Mouse (Mus musculus): ENCODE measurements around the gene Cacna1h. TPM values are rescaled to one million over a fixed set of nuclear protein-coding genes. Genes with fewer than 3 reads are reported as not detected.

The Cacna1h gene
- 9.7 and 13.3 TPM in 2 replicates for polyA plus RNA-seq (2014; fragmentation: Nextera tagmentation; extraction: Ambion mirVana)

DNA sequence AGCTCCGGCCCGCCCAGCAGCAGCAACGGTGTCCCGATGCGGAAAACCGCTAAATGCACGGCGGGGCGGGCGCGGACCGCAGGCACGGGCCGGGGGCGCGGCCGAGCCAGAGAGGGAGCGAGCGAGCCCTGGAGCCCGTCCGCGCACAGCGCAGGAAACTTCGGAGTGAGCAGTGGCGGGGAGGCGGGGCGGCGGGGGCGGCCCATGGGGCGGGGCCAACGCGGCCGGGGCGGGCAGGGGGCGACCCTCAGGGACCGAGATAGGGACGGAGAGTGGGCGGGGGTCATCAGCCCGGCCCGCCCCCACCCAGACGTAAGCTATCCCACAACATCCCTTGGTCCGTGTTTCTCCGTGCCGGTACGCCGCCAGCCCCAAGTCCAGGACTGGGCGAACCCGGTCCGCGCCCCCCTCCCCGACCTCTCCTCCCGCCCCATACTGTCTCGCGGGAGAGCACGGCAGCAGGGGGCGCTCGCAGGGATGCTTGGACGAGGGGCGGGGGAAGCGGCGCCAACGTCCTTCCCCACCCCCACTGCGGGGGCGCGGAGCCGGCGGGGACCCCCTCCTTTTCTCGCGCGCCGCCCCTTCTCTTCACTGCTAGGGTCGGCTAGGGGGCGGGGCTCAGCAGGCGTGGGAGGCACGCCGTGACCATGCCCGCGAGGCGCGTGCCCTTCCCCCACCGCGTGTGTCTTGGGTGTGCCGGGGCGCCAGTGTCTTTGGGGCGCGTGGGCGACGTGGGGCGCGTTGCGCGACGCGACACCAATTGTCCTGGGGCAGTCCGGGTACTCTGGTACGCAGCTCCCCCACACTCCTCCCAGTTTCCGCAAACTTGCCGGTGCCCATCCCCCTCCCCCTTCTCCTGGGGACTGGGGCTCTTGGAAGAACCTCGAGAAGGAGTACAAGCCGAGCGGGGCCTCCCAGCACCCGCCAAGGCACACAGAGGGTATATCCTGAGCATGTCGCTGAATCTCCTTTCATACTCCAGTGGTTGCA is at the start of gene Cacna1h:
Gene Cacna1h (minus strand): TSS at position 167 of the 990 bp plus-strand sequence.
- 0% methylated on average over 61 of the region's 103 CpGs for WGBS
- peaks cover 4% of the 10 kb centered on the region for H3K4me1 ChIP-seq (ENCODE audit: control insufficient read depth, insufficient read depth, low read length)

DNA sequence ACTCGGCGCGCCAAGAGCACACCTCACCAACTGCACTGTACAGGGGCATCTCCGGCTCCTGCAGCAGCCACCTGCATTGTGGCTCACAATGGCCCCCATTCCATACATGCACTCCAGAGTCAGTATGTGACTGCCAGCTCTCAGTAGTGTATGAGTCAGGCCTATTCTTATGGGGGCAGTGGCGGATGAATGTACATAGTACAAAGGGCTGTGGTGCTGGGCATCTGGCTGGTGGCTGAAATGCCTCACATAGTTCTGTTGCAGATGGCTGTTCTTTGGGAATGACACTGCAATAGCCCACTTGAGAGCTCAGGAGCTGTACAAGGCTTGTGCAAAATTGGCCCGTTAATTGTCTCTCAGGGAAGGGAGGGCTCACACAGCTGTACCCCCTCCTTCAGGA is 48.5 kb upstream of the Cacna1h start:
- Histone ChIP-seq H3K27ac (ENCODE audit: low read depth, low read length) (no peak overlapping the region), H3K4me2 (ENCODE audit: low read depth) (no peak overlapping the region), H3K9ac (ENCODE audit: low read length) (no peak overlapping the region), H3K36me3 (ENCODE audit: control insufficient read depth, insufficient read depth, low read length) (no peaks in the 10 kb centered on the region), H3K9me3 (ENCODE audit: control insufficient read depth, low read length) (no peaks in the 10 kb centered on the region), H3K27me3 (ENCODE audit: control insufficient read depth, insufficient read depth, low read length) (no peaks in the 10 kb centered on the region), H3K4me3 (ENCODE audit: low read depth, low read length) (no peak overlapping the region), H3K4me1 (ENCODE audit: control insufficient read depth, insufficient read depth, low read length) (no peaks in the 10 kb centered on the region)
- ATAC-seq (ENCODE audit: insufficient read depth, low FRiP score, low TSS enrichment) (no peak), DNase-seq (ENCODE audit: low spot score) (no peak)
- WGBS, result 86% methylated on average over 6 of the region's 6 CpGs

More for the DNA sequence above, at the start of gene Cacna1h:
- no peaks in the 10 kb centered on the region for H3K9me3 ChIP-seq (ENCODE audit: control insufficient read depth, low read length)
- H3K4me2 ChIP-seq (ENCODE audit: low read depth), result peak within 1 kb of the TSS; percentile 97
- peaks cover 17% of the 10 kb centered on the region for H3K27me3 ChIP-seq (ENCODE audit: control insufficient read depth, insufficient read depth, low read length)
- H3K4me3 ChIP-seq (ENCODE audit: low read depth, low read length), result peak within 1 kb of the TSS; percentile 74
- ATAC-seq (ENCODE audit: insufficient read depth, low FRiP score, low TSS enrichment) (peak; percentile 85), DNase-seq (ENCODE audit: low spot score) (peak; percentile 87)
- H3K36me3 ChIP-seq (ENCODE audit: control insufficient read depth, insufficient read depth, low read length), result no peaks in the 10 kb centered on the region
- peak within 1 kb of the TSS; percentile 89 for H3K9ac ChIP-seq (ENCODE audit: low read length)
- H3K27ac ChIP-seq (ENCODE audit: low read depth, low read length), result peak within 1 kb of the TSS; percentile 67

DNA sequence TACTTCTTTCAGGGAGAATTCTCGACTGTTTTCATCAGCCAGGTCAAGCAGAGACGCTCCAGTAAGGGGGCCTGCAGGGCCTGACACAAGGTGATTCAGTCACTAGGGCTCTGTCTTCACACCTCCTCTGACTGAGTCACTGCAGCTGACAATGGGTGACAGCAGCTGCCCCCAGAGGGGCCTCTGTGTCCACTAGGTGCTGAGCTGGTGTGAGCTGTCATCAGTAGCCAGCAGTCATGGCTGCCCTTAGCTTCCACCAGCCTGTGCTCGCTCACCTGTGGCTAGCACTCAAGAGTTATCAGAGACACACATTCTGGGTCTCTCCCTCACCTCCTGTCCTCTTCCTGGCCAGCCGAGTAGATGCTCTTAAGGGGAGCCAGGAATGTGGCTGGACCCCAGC is 47.2 kb upstream of the Cacna1h start:
- H3K27ac ChIP-seq (ENCODE audit: low read depth, low read length), result no peak overlapping the region
- H3K9me3 ChIP-seq (ENCODE audit: control insufficient read depth, low read length), result no peaks in the 10 kb centered on the region
- H3K4me3 ChIP-seq (ENCODE audit: low read depth, low read length), result no peak overlapping the region
- H3K27me3 ChIP-seq (ENCODE audit: control insufficient read depth, insufficient read depth, low read length), result 0 out of 2 replicates have a peak, but pooled peaks cover 3% of the 10 kb centered on the region
- no peak for ATAC-seq (ENCODE audit: insufficient read depth, low FRiP score, low TSS enrichment)
- 59% methylated on average over 4 of the region's 4 CpGs for WGBS
- no peak for DNase-seq (ENCODE audit: low spot score)
- no peak overlapping the region for H3K4me2 ChIP-seq (ENCODE audit: low read depth)
- no peak overlapping the region for H3K9ac ChIP-seq (ENCODE audit: low read length)
- H3K36me3 ChIP-seq (ENCODE audit: control insufficient read depth, insufficient read depth, low read length), result no peaks in the 10 kb centered on the region
- H3K4me1 ChIP-seq (ENCODE audit: control insufficient read depth, insufficient read depth, low read length), result no peaks in the 10 kb centered on the region

DNA sequence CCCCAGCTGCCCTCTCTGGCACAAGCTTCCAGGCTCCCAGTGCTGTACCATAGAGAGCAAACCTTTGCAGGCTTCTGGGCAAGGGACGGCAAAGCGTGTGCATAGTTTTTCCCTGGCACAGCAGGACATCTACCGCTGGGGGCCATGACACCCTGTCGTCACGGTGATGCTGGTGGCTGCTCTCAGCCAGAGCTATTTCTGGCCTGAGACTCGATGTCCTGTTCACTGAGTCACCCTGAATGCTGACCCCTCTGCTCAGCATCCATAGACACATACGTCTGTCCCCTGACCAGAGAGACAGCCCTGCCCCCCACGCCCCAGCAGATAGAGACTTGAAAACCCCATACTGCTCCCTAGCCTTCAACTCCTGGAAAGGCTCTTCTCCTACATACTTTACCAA is 46.6 kb upstream of the Cacna1h start:
- no peaks in the 10 kb centered on the region for H3K9me3 ChIP-seq (ENCODE audit: control insufficient read depth, low read length)
- no peak overlapping the region for H3K4me2 ChIP-seq (ENCODE audit: low read depth)
- no peak overlapping the region for H3K9ac ChIP-seq (ENCODE audit: low read length)
- no peaks in the 10 kb centered on the region for H3K4me1 ChIP-seq (ENCODE audit: control insufficient read depth, insufficient read depth, low read length)
- 46% methylated on average over 8 of the region's 8 CpGs for WGBS
- ATAC-seq (ENCODE audit: insufficient read depth, low FRiP score, low TSS enrichment) (no peak), DNase-seq (ENCODE audit: low spot score) (no peak)
- H3K4me3 ChIP-seq (ENCODE audit: low read depth, low read length), result no peak overlapping the region
- H3K27me3 ChIP-seq (ENCODE audit: control insufficient read depth, insufficient read depth, low read length), result 0 out of 2 replicates have a peak, but pooled peaks cover 3% of the 10 kb centered on the region
- H3K27ac ChIP-seq (ENCODE audit: low read depth, low read length), result no peak overlapping the region
- H3K36me3 ChIP-seq (ENCODE audit: control insufficient read depth, insufficient read depth, low read length), result no peaks in the 10 kb centered on the region

DNA sequence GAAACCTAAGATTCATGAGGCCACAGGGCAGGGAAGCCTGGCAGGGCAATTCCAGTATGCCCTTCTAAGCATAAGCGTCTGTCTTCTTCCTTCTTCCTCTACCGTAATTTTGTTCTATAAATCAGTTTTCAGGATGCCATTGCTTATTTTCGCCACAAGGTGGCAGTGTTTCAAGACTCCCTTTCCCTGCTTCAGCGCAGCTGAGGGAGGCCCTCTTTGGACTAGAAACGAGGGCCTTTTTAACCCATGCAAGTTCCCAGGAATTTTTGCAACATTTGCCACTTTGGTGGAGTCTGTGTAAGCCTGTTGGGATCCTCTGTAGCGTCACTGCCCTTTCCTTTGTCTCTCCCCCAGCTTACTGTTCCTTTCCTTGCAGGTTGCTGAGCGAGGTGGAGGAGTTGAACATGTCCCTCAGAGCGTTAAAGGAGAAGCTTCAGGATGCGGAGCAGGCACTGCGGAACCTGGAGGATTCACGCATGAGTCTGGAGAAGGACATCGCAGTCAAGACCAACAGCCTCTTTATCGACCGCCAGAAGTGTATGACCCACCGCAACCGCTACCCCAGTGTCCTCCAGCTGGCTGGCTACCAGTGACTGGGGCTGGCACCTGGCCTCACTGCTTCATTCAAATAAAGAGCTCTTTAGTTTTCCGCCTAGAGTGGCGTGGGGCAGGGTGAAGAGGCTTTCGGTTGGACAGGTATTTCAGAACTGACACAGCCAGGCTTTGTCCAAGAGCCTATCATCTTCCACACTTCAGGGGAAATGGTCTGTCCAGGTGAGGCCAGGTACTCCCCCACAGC is 42.6 kb upstream of the Cacna1h start:
- 44% methylated on average over 19 of the region's 19 CpGs for WGBS
- no peak overlapping the region for H3K4me3 ChIP-seq (ENCODE audit: low read depth, low read length)
- no peak for ATAC-seq (ENCODE audit: insufficient read depth, low FRiP score, low TSS enrichment)
- H3K4me1 ChIP-seq (ENCODE audit: control insufficient read depth, insufficient read depth, low read length), result no peaks in the 10 kb centered on the region
- 0 out of 2 replicates have a peak, but pooled peaks cover 8% of the 10 kb centered on the region for H3K27me3 ChIP-seq (ENCODE audit: control insufficient read depth, insufficient read depth, low read length)
- no peak overlapping the region for H3K9ac ChIP-seq (ENCODE audit: low read length)
- H3K36me3 ChIP-seq (ENCODE audit: control insufficient read depth, insufficient read depth, low read length), result no peaks in the 10 kb centered on the region
- peak; percentile 68 for DNase-seq (ENCODE audit: low spot score)
- no peaks in the 10 kb centered on the region for H3K9me3 ChIP-seq (ENCODE audit: control insufficient read depth, low read length)
- no peak overlapping the region for H3K27ac ChIP-seq (ENCODE audit: low read depth, low read length)
- H3K4me2 ChIP-seq (ENCODE audit: low read depth), result no peak overlapping the region

DNA sequence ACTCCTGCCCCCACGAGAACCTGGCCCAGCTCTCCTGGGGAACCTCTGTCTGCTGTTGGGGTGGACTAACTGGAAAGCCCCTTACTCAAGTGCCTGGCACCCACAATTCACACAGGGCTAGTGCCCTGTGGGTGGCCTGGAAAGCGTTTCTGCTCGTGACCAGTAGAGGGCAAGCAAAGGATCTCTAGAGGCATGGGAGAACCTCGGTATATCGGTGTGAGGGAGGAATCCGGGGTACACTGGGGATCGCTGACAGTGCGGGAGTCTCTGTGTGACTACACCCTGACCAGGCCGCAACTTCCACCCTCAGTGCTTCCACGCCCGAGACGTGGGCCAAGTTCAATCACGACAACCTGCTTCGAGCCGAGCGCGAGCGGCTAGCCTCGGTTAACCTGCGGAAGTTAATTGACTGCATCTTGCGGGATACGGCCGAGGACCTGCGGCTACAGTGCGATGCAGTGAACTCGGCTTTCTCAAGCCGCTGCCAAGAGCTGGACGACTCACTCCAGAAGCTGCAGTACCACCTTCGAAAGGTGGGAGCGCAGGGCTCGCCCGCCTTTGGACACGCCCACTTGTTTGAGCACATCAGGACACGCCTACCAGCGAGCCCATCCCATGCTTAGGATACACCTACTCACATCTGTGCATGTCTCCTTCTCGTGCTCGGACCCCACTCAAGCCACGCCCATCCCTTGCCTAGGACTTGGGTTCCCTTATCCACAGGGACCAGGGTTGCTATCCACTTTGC is 40.9 kb upstream of the Cacna1h start:
- Histone ChIP-seq H3K4me1 (ENCODE audit: control insufficient read depth, insufficient read depth, low read length) (no peaks in the 10 kb centered on the region), H3K9ac (ENCODE audit: low read length) (peak overlapping the region; percentile 36; the same call in 1 of the 2 replicates), H3K27me3 (ENCODE audit: control insufficient read depth, insufficient read depth, low read length) (0 out of 2 replicates have a peak, but pooled peaks cover 8% of the 10 kb centered on the region), H3K27ac (ENCODE audit: low read depth, low read length) (no peak overlapping the region), H3K36me3 (ENCODE audit: control insufficient read depth, insufficient read depth, low read length) (no peaks in the 10 kb centered on the region), H3K9me3 (ENCODE audit: control insufficient read depth, low read length) (no peaks in the 10 kb centered on the region), H3K4me3 (ENCODE audit: low read depth, low read length) (peak overlapping the region; percentile 20), H3K4me2 (ENCODE audit: low read depth) (peak overlapping the region; percentile 66)
- WGBS, result 3% methylated on average over 38 of the region's 38 CpGs
- ATAC-seq (ENCODE audit: insufficient read depth, low FRiP score, low TSS enrichment) (peak; percentile 67; the same call in 1 of the 2 replicates), DNase-seq (ENCODE audit: low spot score) (peak; percentile 78)

DNA sequence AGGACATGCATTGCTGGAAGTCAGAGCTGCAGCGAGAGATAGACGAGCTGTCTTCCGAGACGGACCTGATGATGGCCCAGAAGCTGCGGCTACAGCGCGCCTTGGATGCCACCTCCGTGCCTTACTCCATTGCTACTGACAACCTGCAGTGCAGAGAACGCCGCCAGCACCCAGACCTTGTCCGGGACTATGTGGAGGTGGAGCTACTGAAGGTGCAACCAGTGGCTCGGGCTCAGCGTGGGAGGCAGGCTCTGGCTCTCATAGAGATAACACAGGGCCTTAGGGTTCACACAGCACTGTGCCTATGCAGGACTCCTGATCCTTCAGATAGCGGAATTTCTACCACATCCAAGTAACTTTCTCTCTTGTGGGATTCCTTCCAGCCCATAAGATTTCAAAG is 38.5 kb upstream of the Cacna1h start:
- DNase-seq (ENCODE audit: low spot score) (no peak), ATAC-seq (ENCODE audit: insufficient read depth, low FRiP score, low TSS enrichment) (no peak)
- H3K4me2 ChIP-seq (ENCODE audit: low read depth), result no peak overlapping the region
- WGBS, result 58% methylated on average over 14 of the region's 14 CpGs
- H3K9ac ChIP-seq (ENCODE audit: low read length), result no peak overlapping the region
- H3K27ac ChIP-seq (ENCODE audit: low read depth, low read length), result no peak overlapping the region
- H3K9me3 ChIP-seq (ENCODE audit: control insufficient read depth, low read length), result no peaks in the 10 kb centered on the region
- no peaks in the 10 kb centered on the region for H3K4me1 ChIP-seq (ENCODE audit: control insufficient read depth, insufficient read depth, low read length)
- no peaks in the 10 kb centered on the region for H3K36me3 ChIP-seq (ENCODE audit: control insufficient read depth, insufficient read depth, low read length)
- H3K27me3 ChIP-seq (ENCODE audit: control insufficient read depth, insufficient read depth, low read length), result 0 out of 2 replicates have a peak, but pooled peaks cover 8% of the 10 kb centered on the region
- no peak overlapping the region for H3K4me3 ChIP-seq (ENCODE audit: low read depth, low read length)

DNA sequence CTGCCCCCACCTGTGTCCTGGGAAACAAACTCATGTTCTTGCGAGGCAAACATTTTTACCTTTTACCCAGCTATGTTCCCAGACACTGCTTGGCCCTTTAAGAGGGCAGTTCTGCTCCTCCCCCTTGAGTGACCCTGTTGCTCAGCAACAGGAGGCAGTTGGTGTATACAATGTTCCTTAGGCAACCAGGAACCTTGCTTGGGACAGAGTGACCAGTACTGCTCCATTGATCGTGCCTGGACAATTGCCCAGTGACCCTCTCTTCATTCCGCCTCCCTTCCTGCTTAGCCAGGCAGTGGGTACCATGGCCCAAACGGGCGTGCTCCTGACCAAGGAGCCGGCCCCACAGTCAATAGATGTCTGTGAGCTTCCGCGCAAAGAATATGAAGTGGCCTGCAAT is 37.8 kb upstream of the Cacna1h start:
- Histone ChIP-seq H3K4me3 (ENCODE audit: low read depth, low read length) (no peak overlapping the region), H3K27me3 (ENCODE audit: control insufficient read depth, insufficient read depth, low read length) (0 out of 2 replicates have a peak, but pooled peaks cover 4% of the 10 kb centered on the region), H3K27ac (ENCODE audit: low read depth, low read length) (no peak overlapping the region), H3K9me3 (ENCODE audit: control insufficient read depth, low read length) (no peaks in the 10 kb centered on the region), H3K4me1 (ENCODE audit: control insufficient read depth, insufficient read depth, low read length) (no peaks in the 10 kb centered on the region), H3K4me2 (ENCODE audit: low read depth) (no peak overlapping the region), H3K36me3 (ENCODE audit: control insufficient read depth, insufficient read depth, low read length) (no peaks in the 10 kb centered on the region), H3K9ac (ENCODE audit: low read length) (no peak overlapping the region)
- no peak for ATAC-seq (ENCODE audit: insufficient read depth, low FRiP score, low TSS enrichment)
- no peak for DNase-seq (ENCODE audit: low spot score)
- WGBS, result 27% methylated on average over 8 of the region's 8 CpGs

Measured in neural tube, embryonic 11.5 days (tissue).